Mouse (Mus musculus) small intestine, adult 2 months (tissue): ENCODE data around the gene Pqbp1. TPM values are rescaled to one million over a fixed set of nuclear protein-coding genes. Genes with fewer than 3 reads are reported as not detected.
"Not testable (repeated sequence)": the region's sequence is repeated elsewhere in the genome, so short reads cannot be mapped to it uniquely, and the experiment has no call there.

Experiments
- H3K27ac ChIP-seq: fragments of 200-500 bp; 2 replicates; pipeline ENCODE4 v1.5.1; 2012; ENCODE audit warnings: low read depth, low read length, control low read depth, inconsistent platforms; ENCODE audit not compliant: insufficient read depth
- H3K27me3 ChIP-seq: fragments of 200-500 bp; 2 replicates; pipeline ENCODE4 v1.6.1; 2012; ENCODE audit warnings: mild to moderate bottlenecking, moderate library complexity, low read length, inconsistent platforms; ENCODE audit not compliant: control insufficient read depth, insufficient read depth
- H3K36me3 ChIP-seq: fragments of 200-500 bp; 2 replicates; pipeline ENCODE4 v1.6.1; 2012; ENCODE audit warnings: mild to moderate bottlenecking, low read length, control low read depth, inconsistent platforms; ENCODE audit not compliant: control insufficient read depth, insufficient read depth
- H3K4me1 ChIP-seq: fragments of 200-500 bp; 2 replicates; pipeline ENCODE4 v1.6.1; 2012; ENCODE audit warnings: low read length, inconsistent platforms, mixed read lengths; ENCODE audit not compliant: control insufficient read depth, insufficient read depth, insufficient read length
- H3K4me3 ChIP-seq: fragments of 200-500 bp; 2 replicates; pipeline ENCODE4 v1.5.1; 2012; ENCODE audit warnings: low read depth, mild to moderate bottlenecking, control low read depth, inconsistent platforms, low read length, moderate library complexity
- CTCF ChIP-seq: fragments of 200-500 bp; IDR thresholded peaks from 2 replicates; pipeline ENCODE4 v1.5.1; 2012; ENCODE audit warnings: low read depth, mild to moderate bottlenecking, control low read depth, inconsistent platforms, low read length, moderate library complexity, mixed read lengths; ENCODE audit not compliant: insufficient replicate concordance, insufficient read length; ENCODE audit errors: extremely low read depth
- POLR2A ChIP-seq: fragments of 200-500 bp; IDR thresholded peaks from 2 replicates; pipeline ENCODE4 v1.6.1; 2012; ENCODE audit warnings: low read depth, mild to moderate bottlenecking, control low read depth, inconsistent platforms, low read length, moderate library complexity
- WGBS: fragments of 180-500 bp; shearing (Covaris S2); methylation state at CpG from one replicate; pipeline ENCODE4 v1.1.7; 2018; 5-methylcytosine and 5-hydroxymethylcytosine counted together
- polyA plus RNA-seq: library from polyadenylated mRNA; depleted of rRNA; stranded (reverse); fragments of >200 nt; gene quantifications from 2 replicates; pipeline ENCODE4 v1.2.3, GENCODE M21; 2012

Gene Pqbp1
- polyA plus RNA-seq, 1 experiment: 31.7 TPM

DNA sequence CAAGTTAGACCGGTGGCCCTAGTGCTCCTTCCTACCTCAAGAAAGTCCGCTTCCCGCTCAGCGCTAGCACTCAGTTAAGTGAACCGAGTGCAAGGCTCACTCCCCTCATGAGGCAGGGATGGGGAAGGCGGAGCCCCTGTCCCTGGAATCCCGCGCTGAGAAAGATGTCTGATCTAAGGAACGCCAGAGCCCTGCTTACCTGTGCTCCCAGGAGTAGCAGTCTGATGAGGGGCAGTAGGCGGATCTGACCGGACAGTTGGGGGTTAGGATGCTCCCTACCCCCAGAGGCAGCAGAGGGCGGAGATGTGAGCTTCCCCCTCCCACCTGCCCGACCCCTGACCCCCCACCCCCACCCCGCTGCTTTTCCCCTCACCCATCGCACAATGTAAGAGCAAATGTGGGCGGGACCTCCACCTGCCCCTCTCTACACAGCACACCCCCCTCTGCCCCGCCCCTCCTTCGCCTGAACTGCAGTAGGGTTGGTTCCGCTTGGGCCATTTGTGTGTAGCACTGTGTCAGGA is 29.3 kb upstream of the Pqbp1 start, which contains the start of gene Eras:
Gene Eras, minus strand, starts transcription at position 338 of the 521 bp plus-strand sequence.
- H3K4me1 ChIP-seq: no peaks in the 10 kb centered on the region
- WGBS: 22% methylated on average over 16 of the region's 19 CpGs
- no peak for TF ChIP-seq POLR2A
- H3K4me3 ChIP-seq: no peak within 1 kb of the TSS
- H3K36me3 ChIP-seq: 0 out of 2 replicates have a peak, but pooled peaks cover 2% of the 10 kb centered on the region
- peaks cover 15% of the 10 kb centered on the region for H3K27me3 ChIP-seq
- no peak within 1 kb of the TSS for H3K27ac ChIP-seq

DNA sequence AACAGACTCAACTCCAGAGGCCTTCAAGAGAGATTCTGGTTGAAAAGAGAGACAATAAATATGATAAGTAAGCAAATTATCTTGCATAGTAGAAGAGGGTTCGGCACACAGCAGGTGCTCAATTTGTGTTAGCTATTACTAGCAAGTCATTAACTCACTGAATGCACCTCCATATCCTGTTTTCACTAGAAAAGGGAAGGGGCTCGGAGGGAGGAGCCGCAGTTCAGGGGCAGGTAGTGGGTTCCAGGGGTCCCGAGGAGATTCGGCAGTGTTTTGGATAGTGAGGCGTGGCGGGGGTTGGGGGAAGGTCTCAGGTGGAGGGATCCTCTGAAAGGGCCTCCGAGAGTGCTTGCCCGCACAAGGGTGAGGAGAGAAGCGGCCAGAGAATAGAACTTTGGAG is 28.0 kb upstream of the Pqbp1 start:
- H3K27me3 ChIP-seq: peaks cover 24% of the 10 kb centered on the region
- H3K4me3 ChIP-seq: no peak overlapping the region
- WGBS: 28% methylated on average over 10 of the region's 10 CpGs
- TF ChIP-seq POLR2A: no peak
- TF ChIP-seq CTCF: no peak
- H3K27ac ChIP-seq: no peak overlapping the region
- peaks cover 4% of the 10 kb centered on the region; the same call in 1 of the 2 replicates for H3K4me1 ChIP-seq
- H3K36me3 ChIP-seq: 0 out of 2 replicates have a peak, but pooled peaks cover 2% of the 10 kb centered on the region

DNA sequence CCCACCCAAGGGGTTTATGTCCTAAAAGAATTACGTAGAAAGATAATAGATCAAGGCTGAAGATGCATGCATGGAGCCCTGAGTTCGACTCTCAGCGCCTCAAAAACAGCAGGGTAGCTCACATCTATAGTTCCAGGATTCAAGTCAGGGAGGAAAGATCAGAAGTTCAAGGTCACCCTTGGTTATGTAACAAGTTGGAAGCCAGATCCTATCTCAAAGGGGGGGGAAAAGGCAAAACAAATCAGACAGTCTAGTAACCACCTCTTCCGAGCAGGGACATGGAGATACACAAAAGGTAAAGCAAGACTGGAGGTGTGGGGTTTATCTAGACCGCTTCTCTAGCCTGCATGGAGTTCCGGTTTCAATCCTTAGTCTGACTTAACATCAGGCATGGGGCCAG is 27.2 kb upstream of the Pqbp1 start:
- Histone ChIP-seq H3K27me3 (peaks cover 32% of the 10 kb centered on the region), H3K36me3 (no peaks in the 10 kb centered on the region), H3K27ac (no peak overlapping the region), H3K4me1 (peaks cover 4% of the 10 kb centered on the region; the same call in 1 of the 2 replicates), H3K4me3 (no peak overlapping the region)
- 83% methylated on average over 6 of the region's 6 CpGs for WGBS
- no peak for TF ChIP-seq CTCF
- no peak for TF ChIP-seq POLR2A

DNA sequence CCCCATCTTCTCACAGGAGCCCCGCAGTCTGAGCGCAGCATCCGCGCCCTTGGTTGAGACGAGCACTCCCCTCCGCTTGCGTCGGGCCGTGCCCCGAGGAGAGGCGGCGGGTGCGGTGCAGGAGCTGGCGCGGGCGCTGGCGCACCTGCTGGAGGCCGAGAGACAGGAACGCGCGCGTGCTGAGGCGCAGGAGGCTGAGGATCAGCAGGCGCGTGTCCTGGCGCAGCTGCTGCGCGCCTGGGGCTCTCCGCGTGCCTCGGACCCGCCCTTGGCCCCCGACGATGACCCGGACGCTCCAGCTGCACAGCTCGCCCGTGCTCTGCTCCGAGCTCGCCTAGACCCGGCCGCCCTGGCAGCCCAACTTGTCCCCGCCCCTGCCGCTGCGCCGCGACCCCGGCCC is 23.0 kb upstream of the Pqbp1 start:
- TF ChIP-seq POLR2A (no peak), CTCF (no peak)
- peaks cover 4% of the 10 kb centered on the region; the same call in 1 of the 2 replicates for H3K4me1 ChIP-seq
- H3K4me3 ChIP-seq: peak overlapping the region; percentile 43
- peaks cover 22% of the 10 kb centered on the region for H3K27me3 ChIP-seq
- no peaks in the 10 kb centered on the region for H3K36me3 ChIP-seq
- WGBS: 10% methylated on average over 47 of the region's 48 CpGs
- H3K27ac ChIP-seq: no peak overlapping the region

DNA sequence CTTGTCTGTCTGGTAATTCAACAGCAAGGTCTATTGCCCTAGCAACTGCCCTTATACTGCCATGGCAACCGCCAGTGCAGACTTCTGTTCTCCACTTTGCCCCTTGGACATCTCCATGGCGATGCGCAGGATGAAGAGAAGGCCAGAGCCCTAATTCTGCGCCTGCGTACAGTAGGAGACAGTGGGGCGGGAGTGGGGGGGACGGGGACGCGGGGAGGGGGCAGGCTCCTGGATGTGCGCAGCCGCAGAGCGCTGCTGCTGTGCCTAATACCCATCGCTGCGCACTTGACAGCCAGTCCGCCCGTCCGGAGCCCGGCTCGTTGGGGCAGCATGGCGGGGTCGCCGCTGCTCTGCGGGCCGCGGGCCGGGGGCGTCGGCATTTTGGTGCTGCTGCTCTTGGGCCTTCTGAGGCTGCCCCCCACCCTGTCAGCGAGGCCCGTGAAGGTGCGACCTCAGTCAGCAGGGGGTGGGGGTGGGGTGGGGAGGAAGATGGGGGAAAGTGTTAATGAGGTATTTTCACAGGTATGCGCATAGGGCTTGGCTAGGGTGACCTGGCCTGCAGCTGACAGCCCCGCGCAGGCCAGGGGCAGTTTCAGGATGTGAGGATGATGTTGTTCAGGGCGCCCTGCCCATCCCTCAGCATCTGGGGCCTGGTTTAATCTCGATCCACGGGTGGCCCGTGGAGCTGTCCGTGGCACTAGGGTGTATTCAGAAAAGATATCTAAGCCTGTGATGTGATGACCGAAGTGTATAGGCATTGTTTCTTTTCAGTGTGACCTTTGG is 20.7 kb upstream of the Pqbp1 start, which contains the start of gene Pcsk1n:
Gene Pcsk1n, plus strand, starts transcription at position 222 of the 783 bp plus-strand sequence.
- Histone ChIP-seq H3K27me3 (peaks cover 22% of the 10 kb centered on the region), H3K36me3 (no peaks in the 10 kb centered on the region), H3K4me1 (peaks cover 4% of the 10 kb centered on the region; the same call in 1 of the 2 replicates), H3K4me3 (no peak within 1 kb of the TSS), H3K27ac (no peak within 1 kb of the TSS)
- TF ChIP-seq CTCF (no peak), POLR2A (no peak)
- 19% methylated on average over 36 of the region's 40 CpGs for WGBS

DNA sequence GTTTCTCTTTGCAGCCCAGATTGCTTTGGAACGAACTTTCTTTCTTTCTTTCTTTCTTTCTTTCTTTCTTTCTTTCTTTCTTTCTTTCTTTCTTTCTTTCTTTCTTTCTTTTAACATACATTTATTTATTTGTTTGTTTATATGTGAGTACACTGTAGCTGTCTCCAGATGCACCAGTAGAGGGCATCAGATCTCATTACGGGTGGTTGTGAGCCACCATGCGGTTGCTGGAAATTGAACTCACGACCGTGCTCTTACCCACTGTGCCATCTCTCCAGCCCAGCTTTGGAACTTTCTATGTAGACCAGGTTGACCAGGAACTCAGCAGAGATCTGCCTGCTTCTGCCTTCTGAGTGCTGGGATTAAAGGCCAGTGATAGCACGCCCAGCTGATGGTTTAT is 18.9 kb upstream of the Pqbp1 start:
- not testable (repeated sequence) for H3K36me3 ChIP-seq, H3K4me3 ChIP-seq, H3K27ac ChIP-seq, H3K4me1 ChIP-seq
- 72% methylated on average over 6 of the region's 6 CpGs for WGBS
- H3K27me3 ChIP-seq: peaks cover 18% of the 10 kb centered on the region; the same call in 1 of the 2 replicates

DNA sequence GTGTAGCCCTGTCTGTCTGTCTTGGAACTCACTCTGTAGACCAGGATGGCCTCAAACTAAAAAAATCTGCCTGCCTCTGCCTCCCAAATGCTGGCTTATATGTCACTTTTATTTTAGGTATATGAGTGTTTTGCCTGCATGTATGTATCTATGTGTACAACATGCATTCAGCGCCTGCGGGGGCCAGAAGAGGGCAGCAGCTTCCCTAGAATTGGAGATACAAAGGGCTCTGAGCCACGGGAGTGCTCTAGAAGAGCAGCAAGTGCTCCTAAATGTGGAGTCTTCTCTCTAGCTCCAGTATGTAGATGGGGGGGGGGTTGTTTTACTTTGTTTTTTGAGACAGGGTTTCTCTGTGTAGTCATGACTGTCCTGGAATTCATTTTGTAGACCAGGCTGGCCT is 16.6 kb upstream of the Pqbp1 start:
- H3K4me3 ChIP-seq, H3K27ac ChIP-seq, H3K36me3 ChIP-seq, H3K27me3 ChIP-seq, H3K4me1 ChIP-seq: not testable (repeated sequence)
- WGBS: 16% methylated on average over 3 of the region's 3 CpGs
